Mouse (Mus musculus): ENCODE data around the gene Ppp1r12c.

GRCm38 (mm10) chr7:4482281-4482680, 19.2 kb downstream of the Ppp1r12c start:
- TF ChIP-seq EP300 (IDR thresholded peaks at IDR 0.05; ENCODE audit: low read depth) (no peak), CTCF (IDR thresholded peaks at IDR 0.05; ENCODE audit: low read depth) (no peak)
